Mouse (Mus musculus) lung, postnatal 0 days (tissue): ENCODE measurements around the gene Atp2a2.

Source experiments
- CTCF ChIP-seq: IDR thresholded peaks from 2 replicates; pipeline ENCODE4 v1.5.1; 2016; ENCODE audit warnings: antibody characterized with exemption, mild to moderate bottlenecking
- EP300 ChIP-seq: IDR thresholded peaks from 2 replicates; pipeline ENCODE4 v1.6.1; 2016; ENCODE audit warnings: antibody characterized with exemption, mild to moderate bottlenecking, control low read depth

DNA sequence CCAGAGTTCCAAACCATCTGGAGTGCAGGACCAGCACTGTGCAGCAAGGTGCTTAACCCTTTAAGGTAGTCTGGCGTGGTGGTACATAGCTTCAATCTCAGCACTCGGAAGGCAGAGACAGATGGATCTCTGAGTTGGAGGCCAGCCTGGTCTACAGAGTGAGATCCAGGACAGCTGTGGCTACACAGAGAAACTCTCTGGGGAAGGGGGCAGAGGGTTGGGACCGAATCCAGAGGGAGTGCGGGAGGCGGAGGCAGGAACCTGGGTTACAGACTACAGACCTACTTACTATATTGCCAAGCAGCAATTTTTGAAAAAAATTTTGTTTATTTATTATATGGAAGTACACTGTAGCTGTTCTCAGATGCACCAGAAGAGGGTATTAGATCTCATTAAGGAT is 87.7 kb downstream of the Atp2a2 start:
- TF ChIP-seq CTCF (no peak), EP300 (no peak)
